Mouse (Mus musculus): ENCODE measurements around the gene Mindy1.

Gene Mindy1

DNA sequence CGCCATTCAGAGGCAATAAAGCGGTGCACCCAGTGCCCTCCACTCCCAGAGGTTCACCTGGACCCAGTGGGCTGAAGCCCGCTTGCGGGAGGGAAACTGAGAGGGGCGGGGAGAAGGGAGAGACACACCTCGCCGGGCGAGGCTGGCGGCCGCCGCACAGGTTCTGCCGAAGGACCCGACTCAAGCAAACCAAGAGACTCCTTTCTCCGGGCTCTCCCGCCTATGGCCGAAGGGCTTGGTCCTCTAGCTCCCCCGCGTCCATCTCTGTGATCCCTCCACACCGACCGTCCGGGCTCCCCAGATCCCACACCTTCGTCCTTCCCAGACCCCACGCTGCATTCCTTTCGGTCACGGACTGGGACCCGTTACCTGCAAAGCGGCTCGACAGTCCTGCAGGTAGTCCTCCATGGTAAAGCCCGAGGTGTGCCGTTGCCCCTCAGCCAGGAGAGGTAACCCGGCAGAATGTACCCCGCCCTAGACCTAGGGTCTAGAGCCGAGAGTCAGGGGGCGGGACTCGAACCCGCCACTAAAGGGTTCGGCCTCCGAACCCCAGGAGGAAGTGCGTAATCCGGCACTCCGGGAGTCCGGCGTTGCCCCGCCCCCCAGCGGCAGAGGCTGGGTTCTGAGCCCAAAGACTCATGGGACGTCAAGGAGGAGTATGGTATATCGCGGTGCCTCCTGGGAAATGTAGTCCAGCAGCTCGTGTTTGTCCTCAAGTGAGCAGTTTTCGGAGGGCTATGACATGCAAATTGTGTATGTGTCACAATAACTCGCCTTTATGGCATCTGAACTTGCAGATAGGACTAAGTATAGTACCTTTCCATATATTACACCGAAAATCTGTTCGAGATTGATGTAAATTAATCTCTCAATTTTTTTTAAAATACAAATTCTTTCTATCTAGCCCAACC is at the start of gene Mindy1, which contains the start of gene Prune1:
TSS of gene Mindy1 (plus strand) at position 130 of the 911 bp plus-strand sequence.
TSS of gene Prune1 (minus strand) at position 861 of the 911 bp plus-strand sequence.
- in situ Hi-C loops (cut with MboI, MseI) = no loop called here

DNA sequence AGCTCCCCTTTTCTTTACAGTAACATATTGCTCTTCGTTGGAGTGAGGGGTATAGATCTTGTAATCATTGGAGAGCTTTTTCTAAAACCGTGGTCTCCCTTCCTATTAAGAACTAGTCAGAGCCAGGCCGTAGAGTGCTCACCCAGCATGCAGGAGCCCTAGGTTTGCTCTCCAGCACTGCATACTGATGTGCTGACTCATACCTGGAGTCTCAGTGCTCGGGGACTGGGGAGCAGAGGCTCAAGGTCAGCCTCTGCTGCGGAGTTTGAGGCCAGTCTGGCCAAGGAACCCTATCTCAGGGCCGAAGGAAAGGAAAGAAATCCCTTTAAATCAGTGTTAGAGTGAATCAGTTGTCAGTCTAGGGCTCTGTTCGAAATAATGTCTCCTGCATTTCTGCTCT is 48.4 kb upstream of the Mindy1 start:
- in situ Hi-C loops (cut with MboI, MseI) = no loop called here

DNA sequence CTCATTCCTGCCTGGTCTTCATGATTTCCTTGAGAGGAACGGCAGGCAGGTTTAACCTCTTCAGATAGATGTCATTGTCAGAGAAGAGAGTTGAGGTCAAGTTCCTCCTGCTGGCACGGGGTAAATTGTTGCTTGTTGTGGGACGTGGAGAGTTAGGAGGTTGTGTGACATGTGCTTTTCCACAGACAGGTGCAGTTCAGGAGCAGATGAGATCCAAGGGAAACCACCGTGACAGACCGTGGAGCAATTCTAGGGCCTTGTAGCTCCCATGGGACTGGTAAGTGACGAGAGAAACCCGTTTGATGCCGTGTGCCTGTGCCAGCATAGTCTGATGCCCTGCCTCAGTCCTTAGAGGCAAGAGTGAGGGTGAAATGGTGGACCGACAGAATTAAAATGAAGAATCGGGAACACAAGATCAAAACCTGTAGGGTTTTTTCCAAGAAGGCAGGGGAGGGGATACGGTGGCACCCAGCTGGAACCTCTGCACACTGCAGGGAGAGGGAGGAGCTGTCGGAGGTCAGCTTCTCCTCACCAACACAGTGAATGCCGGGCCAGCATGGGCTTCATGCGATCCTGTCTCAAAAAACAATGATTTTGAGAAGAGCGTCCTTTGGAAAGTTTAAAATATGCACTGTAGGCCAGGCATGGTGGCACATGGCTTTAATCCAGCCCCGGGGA is 47.7 kb upstream of the Mindy1 start:
- in situ Hi-C loops (cut with MboI, MseI) = no loop called here

DNA sequence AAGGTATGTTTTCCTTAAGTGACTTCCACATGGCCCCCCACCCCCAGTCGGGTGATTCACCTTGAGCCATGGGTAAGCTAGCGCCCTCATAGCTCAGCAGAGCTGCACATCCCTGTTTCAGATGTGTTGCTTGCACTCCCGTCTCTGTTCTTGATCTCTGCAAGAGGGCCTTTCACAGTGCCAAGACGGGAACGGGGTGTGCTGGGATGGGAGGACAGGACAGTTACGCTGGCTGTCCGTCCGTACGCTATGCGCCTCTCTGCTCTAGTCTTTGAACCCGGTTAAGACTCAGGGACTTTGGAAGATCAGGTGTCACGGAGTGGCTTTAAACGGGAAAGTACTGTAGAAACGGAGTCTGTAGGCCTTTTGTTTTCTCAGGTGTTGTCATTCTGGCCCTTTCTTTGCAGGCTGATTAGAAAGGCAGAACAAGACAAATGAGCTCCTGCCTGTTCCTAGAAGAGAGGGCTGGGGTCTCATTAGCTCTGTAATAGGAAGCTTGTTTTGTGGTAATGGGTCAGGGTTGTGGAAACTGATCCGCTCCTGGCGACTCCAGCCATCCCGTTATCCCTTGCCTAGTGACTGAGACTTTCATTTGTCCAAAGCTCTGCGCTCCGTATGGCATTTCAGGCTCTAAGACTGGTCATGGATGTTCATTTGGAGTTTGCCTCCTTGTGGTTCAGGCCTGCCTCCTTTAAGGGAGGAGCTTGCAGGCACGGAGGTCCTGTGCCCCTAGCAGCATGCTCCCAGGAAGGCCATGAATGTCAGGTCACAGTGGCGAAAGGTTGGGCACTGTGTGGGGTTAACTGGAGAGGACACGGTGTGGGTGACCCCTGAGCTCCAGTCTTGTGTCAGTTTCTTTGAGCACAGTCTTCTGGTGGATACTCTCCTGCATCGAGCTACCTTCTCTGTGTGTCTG is 45.5 kb upstream of the Mindy1 start:
- in situ Hi-C loops (cut with MboI, MseI) = no loop called here

DNA sequence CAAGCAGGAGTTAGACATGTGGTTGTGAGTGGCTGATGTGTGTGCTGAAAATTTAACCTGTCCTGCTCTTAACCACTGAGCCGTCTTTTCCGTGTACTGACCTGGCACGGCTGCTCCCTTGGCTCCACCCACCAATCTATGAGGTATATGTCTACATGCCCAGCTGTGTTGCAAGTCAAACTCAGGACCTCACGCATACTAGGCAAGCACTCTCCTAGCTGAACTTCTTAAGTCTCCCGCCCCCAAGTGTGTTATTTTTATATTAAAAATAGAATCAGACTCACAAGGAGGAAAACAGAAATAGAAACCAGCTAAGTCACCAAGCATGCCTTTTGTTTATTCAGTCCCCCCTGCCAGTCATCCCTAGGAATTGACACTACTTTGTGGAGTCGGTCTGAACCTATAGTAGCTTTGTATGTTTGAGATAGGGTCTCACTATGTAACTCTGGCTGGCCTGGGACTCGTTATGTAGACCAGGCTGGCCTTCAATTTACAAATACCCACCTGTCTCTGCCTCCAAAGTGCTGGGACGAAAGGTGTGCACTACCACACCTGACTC is 43.5 kb upstream of the Mindy1 start:
- in situ Hi-C loops (cut with MboI, MseI) = no loop called here

DNA sequence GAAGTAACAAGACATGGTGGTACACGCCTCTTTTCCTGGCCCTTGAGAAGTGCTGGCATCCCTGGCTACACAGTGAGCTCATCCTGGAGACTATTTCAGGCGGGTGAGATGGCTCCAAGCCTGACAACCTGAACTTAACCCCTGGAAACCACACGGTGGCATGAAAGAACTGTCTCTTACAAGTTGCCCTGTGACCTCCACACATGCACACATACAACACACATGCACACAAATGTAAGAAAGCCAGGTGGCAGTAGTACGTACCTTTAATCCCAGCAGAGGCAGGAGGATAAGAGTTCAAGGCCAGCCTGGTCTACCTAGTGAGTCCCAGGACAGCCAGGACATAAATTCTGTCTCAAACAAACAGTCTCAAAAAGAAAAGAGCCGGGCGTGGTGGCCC is 42.1 kb upstream of the Mindy1 start:
- in situ Hi-C loops (cut with MboI, MseI) = no loop called here

DNA sequence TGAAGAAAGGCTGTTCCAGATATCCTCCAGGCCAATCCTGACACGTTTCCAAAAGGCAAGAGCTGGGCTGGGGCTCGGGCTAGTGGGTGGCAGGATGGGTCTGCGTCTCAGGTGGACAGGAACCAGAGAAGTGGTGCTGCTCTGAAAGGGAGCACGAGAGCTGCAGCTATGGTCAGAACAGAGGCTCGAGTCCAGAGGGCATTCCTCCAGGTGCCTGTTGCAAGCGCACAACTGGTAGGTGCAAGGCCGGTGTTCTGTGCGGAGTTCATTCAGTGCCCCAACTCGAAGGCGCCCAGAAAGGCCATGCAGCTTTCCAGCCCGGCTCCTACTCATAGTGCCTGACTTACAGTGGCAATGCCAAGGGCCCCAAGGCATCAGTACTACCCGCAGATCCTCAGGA is 41.2 kb upstream of the Mindy1 start:
- in situ Hi-C loops (cut with MboI, MseI) = no loop called here

DNA sequence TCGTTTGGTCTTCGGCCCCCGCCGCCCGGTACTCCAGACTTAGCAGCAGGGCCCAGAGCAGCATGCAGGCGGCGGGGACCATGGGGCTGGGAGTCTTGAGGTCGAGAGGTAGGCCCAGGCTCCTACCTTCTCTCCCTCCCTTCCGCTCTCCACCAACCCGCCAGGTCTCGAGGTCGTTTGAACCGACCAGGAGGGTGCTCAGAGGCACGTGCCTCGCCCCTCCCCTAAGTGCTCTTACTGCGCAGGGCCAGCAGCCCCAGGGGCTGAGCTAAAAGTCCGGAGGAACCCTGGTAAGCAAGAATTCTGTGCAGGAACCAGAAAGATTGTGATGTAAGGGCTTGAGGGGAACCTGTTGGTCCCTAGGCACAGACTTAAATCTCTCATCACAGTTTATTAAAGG is 40.2 kb upstream of the Mindy1 start:
- in situ Hi-C loops (cut with MboI, MseI) = no loop called here

DNA sequence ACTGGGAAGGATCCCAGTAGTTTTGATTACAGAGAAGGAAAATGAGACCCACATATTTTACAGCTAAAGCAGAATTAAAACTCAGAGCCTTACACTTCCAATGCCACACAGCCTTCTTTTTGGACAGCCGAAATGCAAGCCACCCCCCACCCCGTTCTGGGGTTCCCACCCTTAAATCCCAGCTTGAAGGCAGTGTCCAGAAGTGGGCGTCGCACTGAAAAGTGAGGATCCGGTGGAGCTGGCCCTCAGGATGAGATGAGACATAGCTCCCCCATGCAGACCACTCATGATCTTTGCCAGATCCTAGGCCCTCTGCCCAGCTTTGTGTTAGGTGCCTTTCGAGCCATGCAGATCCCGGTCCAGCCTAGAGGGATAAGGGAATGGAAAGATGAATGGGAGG is 39.6 kb upstream of the Mindy1 start, which contains the start of gene Gm128:
TSS of gene Gm128 (minus strand) at position 101 of the 400 bp plus-strand sequence.
- in situ Hi-C loops (cut with MboI, MseI) = no loop called here

DNA sequence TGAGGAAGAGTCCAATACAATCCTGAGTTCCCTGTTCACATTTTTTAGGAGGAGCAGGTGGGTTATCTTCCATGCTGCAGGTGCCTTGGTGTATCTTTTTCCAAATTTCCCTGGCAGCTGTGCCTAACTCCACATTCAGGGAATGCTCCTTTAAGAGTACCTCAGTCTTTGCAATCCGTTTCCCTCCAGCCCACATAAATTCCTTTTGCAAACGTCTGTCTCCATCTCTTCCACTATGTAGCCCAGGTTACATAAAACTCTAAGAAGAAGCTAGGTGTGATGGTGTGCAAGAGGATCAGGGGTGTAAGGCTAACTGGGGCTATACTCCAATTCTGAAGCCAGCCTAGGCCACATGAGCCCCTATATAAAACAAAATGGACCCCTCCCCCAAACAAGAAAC is 38.1 kb upstream of the Mindy1 start:
- in situ Hi-C loops (cut with MboI, MseI) = no loop called here

DNA sequence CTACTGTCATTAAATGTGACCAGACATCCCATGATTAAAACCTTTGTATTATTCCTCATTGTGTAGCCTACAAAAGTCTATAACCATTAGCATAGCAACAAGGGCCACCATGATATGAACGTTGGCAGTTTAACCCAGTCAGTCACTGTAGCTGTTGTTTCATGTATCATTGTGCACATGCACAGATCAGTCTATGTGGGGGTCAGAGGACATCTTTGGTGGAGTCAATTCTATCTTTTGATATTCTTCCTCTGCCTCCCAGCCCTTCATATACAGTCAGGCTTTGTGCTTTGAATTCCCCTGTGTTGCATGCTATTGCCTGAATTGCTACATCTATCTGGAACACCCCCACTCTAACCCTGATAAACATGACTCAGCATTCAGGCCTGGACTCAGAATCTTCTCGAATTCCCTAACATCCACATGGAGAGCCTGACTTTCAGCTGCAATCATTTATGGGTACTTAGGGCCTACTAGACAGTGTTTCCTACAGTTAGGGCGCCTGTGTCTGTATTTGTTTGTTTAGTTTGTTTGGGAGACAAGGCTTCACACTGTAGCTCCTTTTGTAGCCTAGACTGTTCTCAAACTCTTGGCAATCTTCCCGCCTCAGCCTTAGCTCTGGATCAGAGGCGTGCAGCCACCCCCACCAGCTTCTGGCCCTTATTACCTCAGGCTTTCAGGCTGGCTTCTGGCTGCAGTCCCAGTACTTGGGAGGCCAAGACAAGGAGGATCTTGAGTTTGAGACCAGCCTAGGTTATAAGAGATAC is 34.5 kb upstream of the Mindy1 start:
- in situ Hi-C loops (cut with MboI, MseI) = no loop called here

DNA sequence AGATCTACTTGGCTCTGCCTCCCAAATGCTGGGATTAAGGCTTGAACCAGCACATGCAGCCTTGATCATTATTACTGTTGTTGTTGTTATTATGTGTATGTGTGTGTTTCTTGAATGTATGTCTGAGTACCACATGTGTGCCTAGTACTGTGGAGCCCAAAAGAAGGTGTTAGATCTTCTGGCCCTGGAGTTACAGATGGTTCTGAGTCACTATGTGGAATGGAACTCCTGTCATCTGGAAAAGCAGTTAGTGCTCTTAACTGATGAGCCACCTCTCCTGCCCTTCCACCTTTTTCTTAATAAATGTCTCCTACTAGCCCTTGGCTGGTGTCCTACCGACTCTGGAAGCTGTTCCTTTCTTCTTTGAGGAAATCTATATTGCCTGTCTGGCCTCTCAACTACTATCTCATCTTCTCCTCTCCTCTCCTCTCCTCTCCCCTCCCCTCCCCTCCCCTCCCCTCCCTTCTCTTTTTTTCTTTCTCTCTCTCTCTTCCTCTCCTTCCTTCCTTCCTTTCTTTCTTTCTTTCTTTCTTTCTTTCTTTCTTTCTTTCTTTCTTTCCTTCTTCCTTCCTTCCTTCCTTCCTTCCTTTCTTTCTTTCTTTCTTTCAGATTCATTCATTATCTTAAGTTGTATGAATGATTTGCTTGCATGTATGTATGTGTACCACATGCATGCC is 33.3 kb upstream of the Mindy1 start:
- in situ Hi-C loops (cut with MboI, MseI) = no loop called here

DNA sequence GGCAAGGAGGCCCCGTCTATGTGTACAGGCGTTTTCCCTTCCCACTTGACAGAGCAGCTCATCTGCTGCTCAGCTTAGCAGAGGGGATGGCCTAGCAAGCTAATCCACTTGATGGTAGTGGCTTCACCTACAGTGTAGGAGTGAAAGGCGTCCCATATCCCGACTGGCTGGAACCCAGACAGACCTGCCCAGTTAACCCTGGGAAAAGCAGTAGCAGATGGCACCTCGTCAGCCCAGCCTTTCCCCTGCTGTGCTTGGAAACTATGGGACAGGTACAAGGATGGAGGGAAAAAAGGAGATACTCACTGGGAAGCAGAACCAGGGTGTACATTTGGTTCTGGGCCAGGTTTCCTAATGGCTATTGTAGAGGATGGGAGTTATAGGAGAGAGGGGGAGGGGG is 30.8 kb upstream of the Mindy1 start:
- in situ Hi-C loops (cut with MboI, MseI) = loop anchor here (25.0 kb wide), 1 partner anchor 1313 kb away; the partner anchor contains the start of gene Gm9117

DNA sequence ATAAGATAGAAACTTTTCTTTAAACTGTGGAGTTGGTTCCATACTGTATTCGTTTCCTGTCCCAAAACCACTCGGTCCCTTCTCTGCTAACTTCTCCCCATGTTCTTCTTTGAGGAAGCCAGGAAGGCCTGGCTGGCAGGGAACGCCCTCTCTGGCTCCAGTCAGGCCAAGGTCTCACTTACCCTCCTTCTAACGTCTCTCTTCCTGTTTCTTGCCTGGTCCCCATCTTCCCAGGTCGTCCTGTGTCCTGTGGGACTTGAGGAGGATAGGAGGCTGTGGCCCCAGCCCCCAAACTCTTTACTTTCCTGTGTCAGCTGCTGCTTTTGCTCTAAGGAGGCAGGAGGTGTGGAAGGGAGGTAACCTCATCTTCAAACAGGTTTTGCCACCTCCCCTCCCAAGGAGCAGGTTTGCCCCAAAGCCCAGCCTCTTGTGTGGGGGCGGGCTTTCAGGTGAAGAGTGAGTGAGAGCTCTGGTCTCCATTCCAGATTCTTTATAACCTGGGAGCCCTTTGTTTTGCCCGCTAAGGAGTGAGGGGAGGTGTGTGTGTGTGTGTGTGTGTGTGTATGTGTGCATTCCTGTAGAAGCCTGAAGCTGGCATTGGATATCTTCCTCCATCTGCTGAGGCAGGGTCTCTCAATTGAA is 30.2 kb upstream of the Mindy1 start, which contains the start of gene Bnipl:
TSS of gene Bnipl (minus strand) at position 411 of the 642 bp plus-strand sequence.
- in situ Hi-C loops (cut with MboI, MseI) = loop anchor here (25.0 kb wide), 1 partner anchor 1314 kb away; the partner anchor contains the start of gene Gm9117

DNA sequence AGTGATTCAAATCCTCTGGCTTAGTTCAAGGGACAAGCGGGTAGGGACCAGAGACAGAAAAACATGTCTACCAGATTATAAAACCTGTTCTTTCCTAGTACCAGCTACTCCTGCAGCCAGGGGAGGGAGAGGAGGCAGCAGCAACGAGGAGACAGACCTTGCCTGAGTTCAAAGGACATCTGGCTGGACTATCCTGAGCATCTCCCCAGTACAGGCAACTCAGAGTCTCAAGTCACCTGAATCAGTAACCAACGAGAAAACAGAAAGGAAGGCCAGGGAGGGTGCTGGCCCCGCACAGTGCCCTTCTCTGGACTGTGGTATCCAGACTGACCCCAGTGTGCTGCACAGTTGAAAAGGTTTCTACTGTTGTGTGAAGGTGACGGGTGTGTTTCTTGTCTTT is 24.2 kb upstream of the Mindy1 start:
- in situ Hi-C loops (cut with MboI, MseI) = loop anchor here (25.0 kb wide), 1 partner anchor 1320 kb away; the partner anchor contains the start of gene Gm9117

DNA sequence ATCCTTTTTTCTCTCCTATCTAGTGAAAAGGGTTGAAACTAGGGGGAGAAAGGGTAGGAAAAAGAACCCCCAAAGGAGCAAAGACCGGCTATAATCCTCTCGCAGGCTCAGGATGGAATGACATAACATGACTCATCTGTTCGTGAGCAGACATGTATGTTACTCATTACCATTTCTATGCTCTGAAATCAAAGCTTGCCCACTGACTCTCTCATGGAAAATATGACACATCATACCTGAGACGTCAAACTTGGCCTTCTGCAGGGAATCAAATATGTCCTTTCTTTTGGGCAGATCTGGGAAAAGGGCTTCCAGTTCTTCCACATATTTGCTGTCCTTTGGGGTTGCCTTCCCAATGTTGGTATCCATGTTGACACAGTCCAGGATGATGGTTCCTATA is 19.2 kb upstream of the Mindy1 start:
- in situ Hi-C loops (cut with MboI, MseI) = loop anchor here (10.0 to 25.0 kb wide), 2 partner anchors 747 to 1325 kb away; partner anchors contain the start of gene Gm9117

DNA sequence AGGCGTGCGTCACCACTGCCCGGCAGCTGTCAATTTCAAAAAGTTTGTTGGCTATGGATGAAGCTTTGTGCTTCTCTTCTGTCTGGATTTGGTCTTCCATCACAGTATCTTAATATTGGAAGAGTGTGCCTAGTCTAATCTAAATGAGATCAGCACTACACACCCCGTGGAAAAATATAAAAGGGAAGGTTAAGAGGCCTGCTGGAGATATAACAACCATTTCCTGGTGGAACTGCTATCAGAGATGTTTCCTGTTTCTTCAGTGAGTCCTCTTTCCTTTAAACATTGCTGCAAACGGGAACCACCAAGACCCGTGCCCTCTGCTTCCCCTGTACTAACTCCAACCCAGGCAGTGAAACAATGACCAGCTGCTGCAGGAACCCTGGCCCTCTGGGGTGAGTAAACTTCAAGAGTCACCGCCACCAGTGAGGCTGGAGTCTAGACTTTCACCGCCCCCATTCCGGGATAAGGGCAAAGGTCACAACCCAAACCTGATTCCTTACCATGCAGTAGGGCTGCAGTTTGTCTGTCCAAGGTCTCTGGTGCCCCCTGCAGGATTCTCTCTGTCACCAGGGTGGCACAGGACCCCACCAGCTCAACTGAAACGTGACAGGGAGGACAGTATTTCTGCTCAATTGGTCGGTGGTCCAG is 17.9 kb upstream of the Mindy1 start:
- in situ Hi-C loops (cut with MboI, MseI) = loop anchor here (10.0 to 25.0 kb wide), 2 partner anchors 748 to 1326 kb away; partner anchors contain the start of gene Gm9117

DNA sequence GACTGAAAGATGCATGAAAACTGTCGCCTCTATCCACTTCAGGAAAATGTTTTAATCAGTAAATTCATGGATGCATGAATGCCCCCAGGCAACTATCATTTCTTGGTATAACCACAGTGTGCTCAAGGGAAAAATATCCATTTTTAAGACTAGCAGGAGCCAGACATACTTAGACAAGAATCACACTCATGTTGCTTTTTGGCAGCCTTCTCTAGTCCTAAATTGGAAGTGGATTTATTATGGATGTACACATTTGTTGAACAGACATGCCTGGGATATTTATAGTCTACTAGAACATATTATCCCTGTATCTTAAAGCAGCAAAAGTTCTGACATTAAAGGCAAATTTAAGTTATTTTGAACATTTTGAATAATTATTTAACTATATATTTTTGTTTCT is 16.4 kb upstream of the Mindy1 start:
- in situ Hi-C loops (cut with MboI, MseI) = loop anchor here (10.0 to 25.0 kb wide), 2 partner anchors 750 to 1327 kb away; partner anchors contain the start of gene Gm9117
